In the genomic region with DNA sequence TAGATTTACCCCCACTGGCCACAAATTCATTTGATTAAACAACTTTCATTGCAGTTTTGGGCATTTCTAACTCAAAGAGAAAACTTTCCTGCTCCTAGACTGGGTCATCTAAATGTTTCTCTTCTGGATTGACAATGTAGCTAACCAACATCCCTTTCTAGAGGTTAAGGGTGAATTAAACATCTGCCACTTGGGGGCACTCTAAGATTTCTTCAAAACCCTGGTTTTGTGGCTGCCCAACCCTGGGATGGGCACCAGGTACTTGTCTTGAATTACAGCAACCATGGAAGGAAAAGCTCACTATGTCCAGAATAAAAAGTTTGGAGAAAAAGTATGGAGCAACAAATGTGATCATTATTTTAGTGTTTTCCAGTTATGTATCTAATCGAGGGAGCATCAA, we compare ENCODE assay signal across 9 mouse cellular contexts. TPM values are rescaled to one million over a fixed set of nuclear protein-coding genes. Genes with fewer than 3 reads are reported as not detected.
DNase-seq lines count a peak whose midpoint lies in the region; ATAC-seq and TF ChIP-seq lines count a peak whose summit lies in the region.
"Had no signal": no experiment of that assay in that cellular context is flagged by ENCODE, and none has a peak within 500 bp of the region (broad histone marks: within the 10 kb centered on the region; RNA-seq: fewer than 3 reads in every experiment).

No protein-coding gene starts in this region.

- H3K4me3 ChIP-seq in liver, adult 2 months (ENCODE audit: insufficient read depth, low read depth, low read length), result no peak overlapping the region
- no peak overlapping the region for H3K4me3 ChIP-seq in liver, embryonic 11.5 days (ENCODE audit: low read depth, low read length)
- H3K4me3 ChIP-seq in limb, embryonic 10.5 days, result no peak overlapping the region
- H3K4me3 ChIP-seq: embryonic facial prominence, embryonic 15.5 days had no signal

- no peaks in the 10 kb centered on the region for H3K79me2 ChIP-seq in liver, adult 2 months (ENCODE audit: control insufficient read depth, insufficient read depth, low read length)

- peaks cover 1% of the 10 kb centered on the region; the same call in 1 of the 2 replicates for H3K27me3 ChIP-seq in liver, adult 2 months (ENCODE audit: control insufficient read depth, insufficient read depth, low read length)
- no peaks in the 10 kb centered on the region for H3K27me3 ChIP-seq in liver, embryonic 11.5 days (replicated peaks; ENCODE audit: control insufficient read depth, insufficient read depth, low read length)
- H3K27me3 ChIP-seq in limb, embryonic 10.5 days (ENCODE audit: low read depth, poor library complexity, severe bottlenecking), result no peaks in the 10 kb centered on the region
- H3K27me3 ChIP-seq: embryonic facial prominence, embryonic 15.5 days had no signal

- 77% methylated on average over 1 of the region's 1 CpGs for WGBS in liver, adult 2 months
- 72% methylated on average over 1 of the region's 1 CpGs for WGBS in liver, embryonic 11.5 days
- WGBS in limb, embryonic 10.5 days, result 52% methylated on average over 1 of the region's 1 CpGs

- no peak overlapping the region for H3K9ac ChIP-seq in liver, adult 2 months (ENCODE audit: low read depth, low read length)
- no peak overlapping the region for H3K9ac ChIP-seq in liver, embryonic 11.5 days (ENCODE audit: low read depth, low read length)
- H3K9ac ChIP-seq: embryonic facial prominence, embryonic 15.5 days had no signal

- H3K4me1 ChIP-seq in liver, adult 2 months (ENCODE audit: control insufficient read depth, insufficient read depth, low read length), result no peaks in the 10 kb centered on the region
- H3K4me1 ChIP-seq in liver, embryonic 11.5 days (replicated peaks; ENCODE audit: control insufficient read depth, insufficient read depth, low read length), result no peaks in the 10 kb centered on the region
- H3K4me1 ChIP-seq in limb, embryonic 10.5 days, result peaks cover 4% of the 10 kb centered on the region; the same call in 1 of the 2 replicates
- H3K4me1 ChIP-seq: embryonic facial prominence, embryonic 15.5 days had no signal

- no peak for ATAC-seq in liver, embryonic 11.5 days (replicated peaks; ENCODE audit: low FRiP score)

- no peak for TF ChIP-seq CTCF in liver, adult 2 months (IDR thresholded peaks at IDR 0.05; ENCODE audit: low read depth, low read length)

- no peaks in the 10 kb centered on the region for H3K9me3 ChIP-seq in liver, embryonic 11.5 days (ENCODE audit: control insufficient read depth, low read length)
- H3K9me3 ChIP-seq in limb, embryonic 10.5 days (replicated peaks), result no peaks in the 10 kb centered on the region
- H3K9me3 ChIP-seq: embryonic facial prominence, embryonic 15.5 days had no signal

- no peak overlapping the region for H3K27ac ChIP-seq in liver, adult 2 months (replicated peaks; ENCODE audit: insufficient read depth, low read depth, low read length)
- H3K27ac ChIP-seq in liver, embryonic 11.5 days (ENCODE audit: low read depth, low read length), result no peak overlapping the region
- H3K27ac ChIP-seq in limb, embryonic 10.5 days, result no peak overlapping the region
- H3K27ac ChIP-seq: embryonic facial prominence, embryonic 15.5 days had no signal

- H3K4me2 ChIP-seq in liver, embryonic 11.5 days, result no peak overlapping the region
- H3K4me2 ChIP-seq: embryonic facial prominence, embryonic 15.5 days had no signal

- no peak for TF ChIP-seq POLR2A in liver, adult 2 months (IDR thresholded peaks at IDR 0.05; ENCODE audit: extremely low read depth, insufficient read depth, low read length)

- DNase-seq in adrenal gland, adult (ENCODE audit: inconsistent age in 2 of 2, low spot score in 1 of 2), result peak; percentile 34 to 86
- DNase-seq in adrenal gland, adult 8-10 months, result no peak
- DNase-seq in liver, adult 2 months (ENCODE audit: extremely low read depth, low read depth, low spot score), result peak; percentile 1
- DNase-seq in liver, embryonic 11.5 days (ENCODE audit: low spot score), result no peak
- peak; percentile 68 to 73 for DNase-seq in cerebellum, postnatal 14 days
- DNase-seq in limb, embryonic 10.5 days (ENCODE audit: low spot score), result peak; percentile 40
- no peak for DNase-seq in ovary, postnatal 36 days (ENCODE audit: low spot score)
- DNase-seq in right cerebral cortex, postnatal 25 days, result no peak

- no peaks in the 10 kb centered on the region for H3K36me3 ChIP-seq in liver, adult 2 months (ENCODE audit: control insufficient read depth, insufficient read depth, low read length)
- no peaks in the 10 kb centered on the region for H3K36me3 ChIP-seq in liver, embryonic 11.5 days (ENCODE audit: control insufficient read depth, insufficient read depth, low read length)
- H3K36me3 ChIP-seq in limb, embryonic 10.5 days, result no peaks in the 10 kb centered on the region
- H3K36me3 ChIP-seq: embryonic facial prominence, embryonic 15.5 days had no signal

RNA-seq across cellular contexts. Expression of a gene that starts 39.4 kb away (rescaled TPM):
- 10 to 100 TPM; 15.5 to 20.4 (median 17.0) TPM for total RNA-seq in adrenal gland, adult 8-10 months (2022)
- total RNA-seq in liver, adult 2 months (2014; rRNA removed), result 0.09 and 0.13 TPM in 2 replicates
- polyA plus RNA-seq in liver, adult 2 months (2012; rRNA removed), result 0.01 and 0.02 TPM in 2 replicates
- polyA plus RNA-seq in liver, embryonic 11.5 days (2014; fragmentation: Nextera tagmentation; extraction: Ambion mirVana), result 0.83 and 0.92 TPM in 2 replicates
- 4.7 and 5.5 TPM in 2 replicates for polyA plus RNA-seq in limb, embryonic 10.5 days (2016; fragmentation: Nextera tagmentation; extraction: Ambion mirVana)

Comparison
In these comparisons a context has a peak if more than half of its experiments do, and no peak if none do; other contexts are left out.
1. DNase-seq: peak in adrenal gland, adult (2 of 2), liver, adult 2 months (single experiment), cerebellum, postnatal 14 days (2 of 2) and limb, embryonic 10.5 days (single experiment); none in adrenal gland, adult 8-10 months (single experiment), liver, embryonic 11.5 days (single experiment), ovary, postnatal 36 days (single experiment) and right cerebral cortex, postnatal 25 days (single experiment).